Mouse (Mus musculus) left cerebral cortex, postnatal 14 days (tissue): ENCODE measurements around the gene Wars. TPM values are rescaled to one million over a fixed set of nuclear protein-coding genes. Genes with fewer than 3 reads are reported as not detected.

Source experiments
- DNase-seq, 2 experiments: peaks; one replicate each; pipeline ENCODE4 v3.0.0; 2021 to 2022; ENCODE audit warnings: low spot score in 2 of 2, mixed read lengths in 1 of 2
- intact Hi-C: fragments of 180-260 bp; cut with DNase I; formaldehyde crosslinking; loops from one replicate; pipeline ENCODE4 v1.15.1; 2025
- total RNA-seq, 2 experiments: library from RNA; stranded (reverse); gene quantifications; 2 replicates each; pipeline ENCODE4 v1.2.3; 2021

Gene Wars
- total RNA-seq, 2 experiments from 2014 or later = 90.7 to 93.2 TPM

- intact Hi-C loops = no loop called here
- DNase-seq = no peak
Observed at GRCm38 (mm10) chr12:108914709-108915340, 20.9 kb upstream of the Wars start.

- no peak for DNase-seq
- intact Hi-C loops = no loop called here
Observed at GRCm38 (mm10) chr12:108914198-108914597, 20.2 kb upstream of the Wars start.

GRCm38 (mm10) chr12:108912442-108912841 lies 18.5 kb upstream of the Wars start:
- no peak for DNase-seq
- intact Hi-C loops = no loop called here

- DNase-seq = no peak
- intact Hi-C loops = no loop called here
Observed at GRCm38 (mm10) chr12:108909846-108910433, 16.0 kb upstream of the Wars start.

GRCm38 (mm10) chr12:108906398-108906797 lies 12.4 kb upstream of the Wars start:
- no peak for DNase-seq
- intact Hi-C loops = no loop called here

GRCm38 (mm10) chr12:108905620-108906302 lies 11.8 kb upstream of the Wars start:
- no peak for DNase-seq
- intact Hi-C loops = loop anchor here (2.0 kb wide), 1 partner anchor 489 kb away; no protein-coding TSS in a partner anchor

GRCm38 (mm10) chr12:108904276-108904653 lies 10.3 kb upstream of the Wars start:
- intact Hi-C loops = loop anchor here (2.0 to 5.0 kb wide), 2 partner anchors 491 to 638 kb away; no protein-coding TSS in a partner anchor
- no peak for DNase-seq

- intact Hi-C loops = loop anchor here (2.0 to 5.0 kb wide), 3 partner anchors 491 to 1495 kb away; no protein-coding TSS in a partner anchor
- DNase-seq = peak; percentile 85 to 92
Observed at GRCm38 (mm10) chr12:108903600-108904275, 9.8 kb upstream of the Wars start.

- peak; percentile 68 to 86 for DNase-seq
- intact Hi-C loops = loop anchor here (2.0 to 5.0 kb wide), 2 partner anchors 639 to 1496 kb away; no protein-coding TSS in a partner anchor
Observed at GRCm38 (mm10) chr12:108902940-108903339, 9.0 kb upstream of the Wars start.

- intact Hi-C loops = loop anchor here (5.0 kb wide), 1 partner anchor 641 kb away; no protein-coding TSS in a partner anchor
- DNase-seq = no peak
Observed at GRCm38 (mm10) chr12:108901346-108901745, 7.4 kb upstream of the Wars start.

GRCm38 (mm10) chr12:108896006-108896405 lies 2.0 kb upstream of the Wars start:
- intact Hi-C loops = no loop called here
- DNase-seq = no peak

GRCm38 (mm10) chr12:108894432-108894816 lies 450 bp upstream of the Wars start:
- DNase-seq = no peak
- intact Hi-C loops = no loop called here

GRCm38 (mm10) chr12:108892989-108893714 lies 822 bp downstream of the Wars start, which contains the start of gene Wdr25:
Gene Wdr25 (plus strand): TSS chr12:108893631.
- DNase-seq = no peak
- intact Hi-C loops = no loop called here

- DNase-seq = no peak
- intact Hi-C loops = no loop called here
Observed at GRCm38 (mm10) chr12:108888632-108889031, 5.3 kb downstream of the Wars start.

- intact Hi-C loops = no loop called here
- no peak for DNase-seq
Observed at GRCm38 (mm10) chr12:108887077-108887476, 6.9 kb downstream of the Wars start.

- no peak for DNase-seq
- intact Hi-C loops = no loop called here
Observed at GRCm38 (mm10) chr12:108885906-108886305, 8.1 kb downstream of the Wars start.

- DNase-seq = no peak
- intact Hi-C loops = no loop called here
Observed at GRCm38 (mm10) chr12:108882776-108883175, 11.2 kb downstream of the Wars start.

- no peak for DNase-seq
- intact Hi-C loops = no loop called here
Observed at GRCm38 (mm10) chr12:108881192-108881591, 12.8 kb downstream of the Wars start.

GRCm38 (mm10) chr12:108880606-108881005 lies 13.4 kb downstream of the Wars start:
- DNase-seq = no peak
- intact Hi-C loops = no loop called here
